Mouse (Mus musculus) forebrain, embryonic 13.5 days (tissue): ENCODE data around the gene Abhd17a. TPM values are rescaled to one million over a fixed set of nuclear protein-coding genes. Genes with fewer than 3 reads are reported as not detected.

Experiments used
- ATAC-seq: fragments of 200-750 bp; cut with Nextera tagmentation; 2 replicates; pipeline ENCODE4 v1.8.0; 2017
- H3K27ac ChIP-seq: fragments of 300-500 bp; sonication (generic); 2 replicates; pipeline ENCODE4 v1.5.1; 2015; ENCODE audit warnings: inconsistent platforms, mild to moderate bottlenecking, moderate library complexity
- H3K27me3 ChIP-seq: fragments of 300-500 bp; sonication (generic); 2 replicates; pipeline ENCODE4 v1.6.1; 2015; ENCODE audit warnings: mild to moderate bottlenecking, inconsistent platforms
- H3K36me3 ChIP-seq: fragments of 300-500 bp; sonication (generic); 2 replicates; pipeline ENCODE4 v1.6.1; 2015; ENCODE audit warnings: mild to moderate bottlenecking, inconsistent platforms; ENCODE audit not compliant: poor library complexity, severe bottlenecking
- H3K4me1 ChIP-seq: fragments of 300-500 bp; sonication (generic); 2 replicates; pipeline ENCODE4 v1.6.1; 2015; ENCODE audit warnings: inconsistent platforms
- H3K4me2 ChIP-seq: fragments of 300-500 bp; sonication (generic); 2 replicates; pipeline ENCODE4 v1.6.1; 2015; ENCODE audit warnings: inconsistent platforms, mild to moderate bottlenecking, moderate library complexity
- H3K4me3 ChIP-seq: fragments of 300-500 bp; sonication (generic); 2 replicates; pipeline ENCODE4 v1.5.1; 2015; ENCODE audit warnings: mild to moderate bottlenecking, inconsistent platforms
- H3K9ac ChIP-seq: fragments of 300-500 bp; sonication (generic); 2 replicates; pipeline ENCODE4 v1.6.1; 2015; ENCODE audit warnings: mild to moderate bottlenecking, inconsistent platforms
- H3K9me3 ChIP-seq: fragments of 300-500 bp; sonication (generic); replicated peaks from 2 replicates; pipeline ENCODE4 v1.6.1; 2016; ENCODE audit warnings: inconsistent platforms
- WGBS: fragments of 180-500 bp; shearing (Covaris S2); methylation state at CpG from one replicate; pipeline ENCODE4 v1.1.7; 2015; 5-methylcytosine and 5-hydroxymethylcytosine counted together
- microRNA-seq: library from miRNA; unstranded; fragments of <30 nt; microRNA quantifications from one replicate; pipeline ENCODE4, GENCODE M21; 2016
- polyA plus RNA-seq: library from polyadenylated mRNA; unstranded; fragments of >200 nt; fragmentation: Nextera tagmentation; extraction: Ambion mirVana; gene quantifications from 2 replicates; pipeline ENCODE4 v1.2.1, GENCODE M21; 2015

Abhd17a gene
- polyA plus RNA-seq, 1 experiment from 2014 or later, result 72.3 TPM

GRCm38 (mm10) chr10:80533704-80534103 lies 56.4 kb downstream of the Abhd17a start:
- ATAC-seq, result no peak

More at GRCm38 (mm10) chr10:80533704-80534103, 56.4 kb downstream of the Abhd17a start:
- H3K4me2 ChIP-seq, result no peak overlapping the region
- no peaks in the 10 kb centered on the region for H3K9me3 ChIP-seq
- H3K9ac ChIP-seq, result no peak overlapping the region
- WGBS, result 15% methylated on average over 7 of the region's 7 CpGs
- H3K4me3 ChIP-seq, result no peak overlapping the region
- H3K4me1 ChIP-seq, result peaks cover 6% of the 10 kb centered on the region
- H3K36me3 ChIP-seq, result no peaks in the 10 kb centered on the region
- H3K27ac ChIP-seq, result no peak overlapping the region
- H3K27me3 ChIP-seq, result peaks cover 42% of the 10 kb centered on the region

Small RNA genes lying within 50 kb of the gene (microRNA-seq; reads per million reads assigned to microRNA genes)
- gene Mir6912, result not detected

Other genes with a start within 250 kb of the Abhd17a start
- 0.18 and 0.21 TPM in 2 replicates for gene Adamtsl5, start 241.9 kb downstream of the Abhd17a start, polyA plus RNA-seq
- gene Plk5, start 233.9 kb downstream of the Abhd17a start, polyA plus RNA-seq, result 0.40 and 0.64 TPM in 2 replicates
- gene Mex3d, start 202.7 kb downstream of the Abhd17a start, polyA plus RNA-seq, result 15.5 and 16.6 TPM in 2 replicates
- gene Mbd3, start 190.8 kb downstream of the Abhd17a start, polyA plus RNA-seq, result 304 and 319 TPM in 2 replicates
- 593 and 623 TPM in 2 replicates for gene Uqcr11, start 183.5 kb downstream of the Abhd17a start, polyA plus RNA-seq
- 112 and 119 TPM in 2 replicates for gene Tcf3, start 156.7 kb downstream of the Abhd17a start, polyA plus RNA-seq
- gene Onecut3, start 95.5 kb downstream of the Abhd17a start, polyA plus RNA-seq, result 0.35 and 0.57 TPM in 2 replicates
- gene Atp8b3, start 51.2 kb downstream of the Abhd17a start, polyA plus RNA-seq, result 0.33 and 0.36 TPM in 2 replicates
- gene Rexo1, start 28.8 kb downstream of the Abhd17a start, polyA plus RNA-seq, result 27.5 and 30.8 TPM in 2 replicates
- 6.6 and 7.5 TPM in 2 replicates for gene Klf16, start 13.0 kb downstream of the Abhd17a start, polyA plus RNA-seq
- 56.7 and 69.6 TPM in 2 replicates for gene Scamp4, start 12.5 kb upstream of the Abhd17a start, polyA plus RNA-seq
- gene Adat3, start 12.5 kb upstream of the Abhd17a start, polyA plus RNA-seq, result 4.8 and 6.7 TPM in 2 replicates
- gene Gm49322, start 15.7 kb upstream of the Abhd17a start, polyA plus RNA-seq, result 4.0 and 4.4 TPM in 2 replicates
- 55.0 and 73.2 TPM in 2 replicates for gene Csnk1g2, start 32.5 kb upstream of the Abhd17a start, polyA plus RNA-seq
- 59.2 and 61.2 TPM in 2 replicates for gene Btbd2, start 66.7 kb upstream of the Abhd17a start, polyA plus RNA-seq
- 52.3 and 55.1 TPM in 2 replicates for gene Mknk2, start 87.8 kb upstream of the Abhd17a start, polyA plus RNA-seq
- gene Mob3a, start 111.6 kb upstream of the Abhd17a start, polyA plus RNA-seq, result 47.9 and 51.6 TPM in 2 replicates
- gene Izumo4, start 111.8 kb upstream of the Abhd17a start, polyA plus RNA-seq, result 24.5 and 26.3 TPM in 2 replicates
- 80.2 and 82.9 TPM in 2 replicates for gene Ap3d1, start 151.9 kb upstream of the Abhd17a start, polyA plus RNA-seq
- gene Dot1l, start 164.9 kb upstream of the Abhd17a start, polyA plus RNA-seq, result 19.9 and 21.1 TPM in 2 replicates
- 63.5 and 67.3 TPM in 2 replicates for gene Sf3a2, start 207.9 kb upstream of the Abhd17a start, polyA plus RNA-seq
- 141 and 151 TPM in 2 replicates for gene Plekhj1, start 208.3 kb upstream of the Abhd17a start, polyA plus RNA-seq
- gene Amh, start 214.9 kb upstream of the Abhd17a start, polyA plus RNA-seq, result 0.13 TPM in 1 of 2 replicates, not detected in the other
- 0.26 TPM in 1 of 2 replicates, not detected in the other for gene Jsrp1, start 223.2 kb upstream of the Abhd17a start, polyA plus RNA-seq
- 1,581 and 1,699 TPM in 2 replicates for gene Oaz1, start 236.3 kb upstream of the Abhd17a start, polyA plus RNA-seq